Mouse (Mus musculus): ENCODE results near the gene Dyrk2.

Dyrk2 gene

DNA sequence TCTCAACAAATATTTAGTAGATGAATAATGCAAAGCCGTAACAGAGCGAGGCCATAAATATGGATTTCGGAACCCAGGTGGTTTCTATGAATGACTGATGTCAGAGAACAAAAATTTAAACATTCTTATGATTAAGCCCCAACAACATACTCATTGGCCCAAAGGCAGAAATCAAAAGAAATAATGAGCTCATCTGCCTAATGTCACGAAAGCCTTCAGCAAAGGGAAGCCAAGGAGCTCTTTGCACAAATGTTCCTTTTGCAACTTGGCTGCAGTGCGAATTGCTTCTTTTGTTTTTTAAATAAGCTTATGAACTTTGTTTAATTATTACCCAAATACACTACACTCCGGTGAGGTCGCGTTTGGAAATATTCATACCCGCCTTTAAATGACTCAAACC, 29.4 kb downstream of the Dyrk2 start:
- DNase-seq = no peak

DNA sequence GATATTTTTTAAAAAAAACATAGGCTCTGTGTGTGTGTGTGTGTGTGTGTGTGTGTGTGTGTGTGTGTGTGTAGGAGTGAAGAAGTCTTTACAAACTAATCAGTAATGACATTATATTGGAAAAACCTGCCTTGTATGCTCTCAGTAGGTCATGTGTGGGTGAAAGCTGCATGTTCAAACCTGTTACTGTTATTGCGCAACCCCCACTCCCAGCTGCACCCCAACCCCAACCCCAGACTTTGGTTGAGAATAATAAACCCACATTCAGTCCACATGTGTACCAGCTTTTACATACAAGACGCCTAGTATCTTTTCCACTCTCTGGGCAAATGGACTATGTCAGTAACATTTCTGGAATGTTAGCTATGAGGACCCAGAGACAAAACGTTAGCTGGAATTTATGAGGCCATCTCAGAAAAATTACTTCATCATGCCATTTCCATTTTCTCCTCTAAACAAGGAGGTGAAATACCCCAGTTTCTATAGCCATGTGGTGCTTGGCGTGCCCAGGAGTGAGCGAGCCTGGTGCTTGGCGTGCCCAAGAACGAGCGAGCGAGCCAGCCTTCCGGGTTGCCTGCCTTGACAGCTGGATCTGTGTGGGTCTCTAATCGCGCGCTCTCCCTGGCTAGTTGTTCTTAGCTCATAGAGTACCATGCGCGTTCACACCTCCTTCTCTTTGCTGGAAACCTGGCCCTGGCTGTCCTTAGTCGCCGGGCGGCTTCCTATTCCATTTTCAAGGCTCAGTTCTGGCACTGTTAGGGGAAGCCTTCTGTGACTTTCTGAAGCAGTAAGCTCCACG, 30.5 kb downstream of the Dyrk2 start:
- no peak for DNase-seq

DNA sequence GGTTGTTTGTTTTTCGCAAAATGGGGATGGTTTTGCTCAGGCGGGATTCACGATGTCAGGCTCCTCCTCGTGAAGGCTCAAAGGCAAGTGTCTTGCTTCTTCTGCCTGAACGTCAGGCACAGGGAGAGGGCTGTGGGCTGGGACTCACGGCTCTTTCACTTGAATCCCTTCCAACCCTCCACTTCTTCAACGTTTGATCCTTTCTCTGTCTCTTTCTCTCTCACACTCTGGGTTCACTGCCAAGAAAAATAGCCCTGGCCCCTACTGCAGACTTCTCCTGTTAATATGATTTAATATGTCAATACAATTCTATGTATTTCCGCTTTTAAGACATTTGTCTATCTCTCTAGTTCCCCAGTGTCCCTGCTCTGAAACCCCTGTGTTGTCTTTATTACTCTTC, 32.4 kb downstream of the Dyrk2 start:
- no peak for DNase-seq

GRCm38 (mm10) chr10:118831190-118831589, 38.8 kb downstream of the Dyrk2 start:
- DNase-seq = no peak

- DNase-seq = no peak
Observed at GRCm38 (mm10) chr10:118829641-118830040, 40.4 kb downstream of the Dyrk2 start.

DNA sequence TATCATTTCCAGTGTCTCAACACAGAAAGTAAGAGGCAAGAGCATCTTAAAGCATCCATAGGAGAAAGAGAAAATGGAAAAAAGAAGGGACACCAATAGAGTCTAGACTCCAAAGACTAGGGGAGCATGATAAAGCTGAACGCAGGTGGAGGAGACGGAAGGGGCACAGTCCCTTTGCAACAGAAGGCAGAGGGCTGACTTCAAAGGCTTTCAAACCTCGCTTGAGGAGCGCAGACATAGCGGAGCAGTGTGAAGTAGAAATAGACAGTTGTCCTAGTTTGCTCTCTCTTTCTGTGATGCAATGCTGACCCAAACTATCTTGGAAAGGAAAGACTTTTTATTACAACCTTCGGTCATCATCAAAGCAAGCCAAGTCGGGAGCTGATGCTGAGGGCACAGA, 42.9 kb downstream of the Dyrk2 start:
- DNase-seq = no peak

GRCm38 (mm10) chr10:118824830-118825229, 45.2 kb downstream of the Dyrk2 start:
- DNase-seq = no peak

- no peak for DNase-seq
Observed at GRCm38 (mm10) chr10:118820901-118821300, 49.1 kb downstream of the Dyrk2 start.

DNA sequence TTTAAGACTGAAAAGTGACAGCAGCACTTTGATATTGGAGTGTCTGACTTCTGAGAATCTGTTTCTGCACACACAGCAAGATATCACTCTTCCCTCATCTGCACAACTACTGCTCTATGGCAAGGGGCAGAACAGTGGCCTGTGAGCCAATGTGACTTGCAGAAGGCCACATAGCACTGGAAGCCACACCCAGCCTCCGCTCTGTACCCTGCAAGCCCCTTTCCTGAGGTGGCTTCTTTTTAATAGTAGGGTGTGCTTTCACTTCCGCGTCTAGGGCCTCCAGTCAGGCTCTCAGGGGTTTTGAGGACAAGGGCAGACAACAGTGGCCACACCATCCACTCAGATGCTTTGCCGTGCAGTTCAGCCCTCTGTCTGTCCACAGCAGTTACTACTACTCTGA, 50.2 kb downstream of the Dyrk2 start:
- DNase-seq = no peak

DNA sequence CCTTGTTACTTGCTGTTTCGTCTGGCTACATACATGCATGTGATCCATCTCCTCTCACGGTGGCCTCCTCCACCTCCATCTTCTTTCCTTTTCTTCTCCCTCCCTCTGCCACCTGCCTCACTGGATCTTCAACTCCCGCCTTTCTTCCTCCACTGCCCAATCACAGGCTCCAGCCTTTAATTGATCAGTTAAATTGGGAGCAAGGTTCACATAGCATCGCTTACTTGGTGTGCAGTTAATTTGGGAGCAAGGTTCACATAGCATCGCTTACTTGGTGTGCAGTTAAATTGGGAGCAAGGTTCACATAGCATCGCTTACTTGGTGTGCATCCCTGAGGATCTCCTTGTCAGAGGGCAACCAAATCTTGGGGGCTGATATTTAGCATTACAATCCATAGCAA, 52.9 kb downstream of the Dyrk2 start:
- no peak for DNase-seq

DNA sequence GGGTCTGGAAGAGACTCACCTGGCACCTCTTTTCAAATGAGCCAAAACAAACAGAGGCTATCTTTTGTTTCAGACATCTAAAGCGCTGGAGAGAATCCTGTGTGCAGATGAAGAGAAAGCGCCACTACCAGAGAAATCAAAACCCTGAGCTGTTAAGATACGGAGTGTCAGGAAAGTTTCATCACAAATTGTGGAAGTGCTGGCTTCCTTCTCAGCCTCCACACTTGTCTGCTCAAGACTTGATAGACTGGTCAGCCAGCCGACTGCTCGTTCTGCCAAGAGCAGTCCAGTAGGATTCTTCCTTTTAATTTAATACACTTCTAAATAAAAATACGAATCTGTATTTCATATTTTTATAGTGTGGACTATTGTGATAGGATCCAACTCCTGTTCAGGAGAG, 58.1 kb downstream of the Dyrk2 start:
- DNase-seq = no peak

- DNase-seq = peak; percentile 16
Observed at GRCm38 (mm10) chr10:118810908-118811711, 58.9 kb downstream of the Dyrk2 start.
